Mouse (Mus musculus) hematopoietic stem cell, adult 5-6 weeks (primary cell): ENCODE results near the gene Fnip2. TPM values are rescaled to one million over a fixed set of nuclear protein-coding genes. Genes with fewer than 3 reads are reported as not detected.

Experiments
- ATAC-seq, 2 experiments: fragments of 125-278 bp in 1 of 2; replicated peaks in 1 of 2; 2 replicates each; pipeline ENCODE4 v1.8.0; 2016 to 2017; ENCODE audit warnings: inconsistent platforms in 2 of 2, mild to moderate bottlenecking in 2 of 2, moderate number of reproducible peaks in 2 of 2, low read depth in 1 of 2, moderate TSS enrichment in 1 of 2; ENCODE audit not compliant: low FRiP score in 2 of 2, poor library complexity in 2 of 2, severe bottlenecking in 2 of 2, insufficient read depth in 1 of 2, low TSS enrichment in 1 of 2
- total RNA-seq: library from RNA; stranded (forward); fragments of 172-1452, 232-1000 nt; gene quantifications from 2 replicates; pipeline ENCODE4 v1.2.3, GENCODE M21; 2017

Fnip2 gene
- total RNA-seq, 1 experiment from 2014 or later, result 12.8 TPM

DNA sequence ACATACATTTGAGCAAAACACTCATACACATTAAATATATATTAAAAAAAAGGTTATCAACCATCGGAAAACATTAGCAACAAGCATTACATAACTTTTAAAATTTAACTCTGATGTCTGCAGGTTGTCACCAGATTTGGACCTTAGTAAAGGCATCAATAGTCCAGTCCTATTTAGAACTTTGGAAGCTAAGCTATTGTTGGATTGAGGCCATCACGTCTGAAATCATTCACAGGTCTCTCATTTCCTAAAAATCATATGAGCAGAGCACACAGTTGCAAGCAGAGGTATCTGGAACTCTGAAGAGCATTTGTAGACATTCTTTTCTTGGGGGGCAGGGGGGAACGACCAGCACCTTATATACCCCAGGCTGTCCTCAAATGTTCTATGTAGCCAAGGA is 28.5 kb downstream of the Fnip2 start:
- ATAC-seq, result no peak

- no peak for ATAC-seq
Measured at GRCm38 (mm10) chr3:79538342-79538741, 29.3 kb downstream of the Fnip2 start.

DNA sequence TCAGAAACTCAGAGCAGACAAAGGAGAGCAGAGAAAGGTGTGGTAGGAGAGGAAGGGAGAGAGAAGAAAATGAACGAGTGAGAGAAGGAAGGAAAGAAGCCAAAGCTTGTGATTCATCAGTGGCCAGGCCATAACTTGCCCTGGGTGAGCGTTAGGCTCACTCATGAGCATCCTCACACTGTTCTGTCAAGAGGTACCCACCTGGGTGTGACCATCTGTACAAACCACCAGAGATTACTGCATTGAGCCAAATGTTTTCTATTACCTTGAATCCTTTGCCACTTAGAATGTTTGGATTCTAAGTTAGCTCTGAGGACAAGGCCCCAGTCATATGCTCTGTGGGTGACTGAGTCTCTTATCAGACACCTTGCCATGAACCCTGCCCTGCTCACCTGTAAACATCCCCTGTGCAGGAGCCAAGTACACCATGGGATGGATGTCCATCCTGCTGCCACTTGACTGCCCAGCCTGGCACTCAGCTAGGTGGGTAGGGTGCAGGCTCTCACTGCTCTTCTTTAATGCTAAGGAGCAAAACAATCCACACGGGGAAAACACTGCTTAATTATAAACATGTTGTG is 29.9 kb downstream of the Fnip2 start:
- no peak for ATAC-seq

GRCm38 (mm10) chr3:79537023-79537422 is 30.6 kb downstream of the Fnip2 start:
- ATAC-seq, result no peak

GRCm38 (mm10) chr3:79531581-79532271 is 35.9 kb downstream of the Fnip2 start:
- ATAC-seq, result peak; percentile 88 to 93

GRCm38 (mm10) chr3:79529499-79530096 is 38.0 kb downstream of the Fnip2 start:
- no peak for ATAC-seq

- no peak for ATAC-seq
Measured at GRCm38 (mm10) chr3:79528451-79528850, 39.1 kb downstream of the Fnip2 start.

GRCm38 (mm10) chr3:79527921-79528320 is 39.7 kb downstream of the Fnip2 start:
- ATAC-seq, result no peak

GRCm38 (mm10) chr3:79527521-79527920 is 40.1 kb downstream of the Fnip2 start:
- no peak for ATAC-seq

DNA sequence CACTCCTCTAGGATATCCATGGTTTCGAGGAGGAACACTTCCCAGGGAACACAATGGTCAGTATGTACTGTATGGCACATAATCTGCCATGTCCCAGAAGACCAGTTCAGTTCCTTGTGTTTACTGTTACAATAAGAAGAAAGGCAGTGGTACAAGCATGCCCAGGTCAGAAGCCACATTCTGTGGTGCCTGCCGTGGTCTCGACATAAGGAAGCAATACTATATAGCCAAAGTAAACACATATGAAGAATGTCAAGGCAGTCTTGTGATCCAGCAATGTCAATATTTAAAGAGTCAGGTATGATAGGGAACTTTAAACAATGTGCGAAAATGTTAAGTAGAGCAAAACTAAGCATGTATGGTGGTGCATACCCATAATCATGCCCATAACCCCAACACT is 44.2 kb downstream of the Fnip2 start:
- ATAC-seq, result no peak

DNA sequence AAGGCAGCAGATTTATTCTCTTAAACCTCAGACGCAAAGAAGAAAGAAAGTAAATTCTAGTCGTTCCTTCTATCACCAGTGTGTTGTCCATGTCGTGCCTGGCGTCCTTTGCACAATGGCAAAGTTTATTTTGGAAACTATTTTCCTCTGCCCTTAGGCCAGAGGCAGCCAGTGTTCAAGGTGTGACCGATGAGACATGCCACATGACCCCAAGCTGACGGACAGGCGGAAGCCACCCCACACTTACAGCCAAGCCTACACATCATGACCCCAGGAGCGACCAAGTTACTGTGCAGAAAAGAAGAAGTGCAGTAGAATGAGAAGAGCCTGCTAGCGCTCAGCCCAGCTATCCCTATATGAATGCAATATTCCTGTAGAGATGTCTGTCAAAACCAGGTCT is 47.7 kb downstream of the Fnip2 start:
- ATAC-seq, result no peak

DNA sequence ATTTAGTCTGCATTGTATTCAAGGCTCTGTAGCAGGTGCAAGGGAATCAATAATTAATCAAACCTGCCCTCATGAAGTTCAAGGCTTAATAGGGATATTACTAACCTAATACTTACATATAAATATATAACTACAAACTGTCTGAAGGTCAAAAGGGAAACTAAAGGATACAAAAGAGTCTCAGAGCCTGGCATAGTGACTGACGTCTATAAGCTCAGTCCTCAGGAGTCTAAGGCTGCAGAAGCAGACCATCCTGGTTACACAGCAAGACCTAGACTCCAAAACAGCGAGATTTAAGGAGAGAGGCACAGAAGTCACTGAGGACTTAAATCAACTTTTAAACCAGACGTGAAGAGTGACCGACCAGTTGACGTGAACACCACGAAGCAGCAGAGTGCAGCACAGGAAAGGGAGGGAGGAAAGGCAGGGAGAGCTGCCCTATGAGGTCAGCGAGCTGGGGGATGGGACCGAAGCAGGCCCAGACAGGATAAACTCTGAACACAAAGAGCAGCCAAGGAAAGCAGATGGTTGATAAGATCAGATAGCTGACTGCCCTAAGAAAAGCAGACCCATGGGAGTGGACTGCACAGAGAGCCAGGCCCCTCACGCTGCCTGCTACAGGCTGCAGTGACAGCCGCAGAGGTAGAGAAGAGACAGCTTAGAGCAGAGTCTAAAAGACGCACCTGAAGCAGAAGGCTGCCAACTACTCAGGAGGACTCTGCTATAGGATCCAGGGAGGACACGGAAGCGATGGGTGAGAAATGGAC is 48.7 kb downstream of the Fnip2 start:
- ATAC-seq, result peak; percentile 37; a peak in 3 of 4 replicates

DNA sequence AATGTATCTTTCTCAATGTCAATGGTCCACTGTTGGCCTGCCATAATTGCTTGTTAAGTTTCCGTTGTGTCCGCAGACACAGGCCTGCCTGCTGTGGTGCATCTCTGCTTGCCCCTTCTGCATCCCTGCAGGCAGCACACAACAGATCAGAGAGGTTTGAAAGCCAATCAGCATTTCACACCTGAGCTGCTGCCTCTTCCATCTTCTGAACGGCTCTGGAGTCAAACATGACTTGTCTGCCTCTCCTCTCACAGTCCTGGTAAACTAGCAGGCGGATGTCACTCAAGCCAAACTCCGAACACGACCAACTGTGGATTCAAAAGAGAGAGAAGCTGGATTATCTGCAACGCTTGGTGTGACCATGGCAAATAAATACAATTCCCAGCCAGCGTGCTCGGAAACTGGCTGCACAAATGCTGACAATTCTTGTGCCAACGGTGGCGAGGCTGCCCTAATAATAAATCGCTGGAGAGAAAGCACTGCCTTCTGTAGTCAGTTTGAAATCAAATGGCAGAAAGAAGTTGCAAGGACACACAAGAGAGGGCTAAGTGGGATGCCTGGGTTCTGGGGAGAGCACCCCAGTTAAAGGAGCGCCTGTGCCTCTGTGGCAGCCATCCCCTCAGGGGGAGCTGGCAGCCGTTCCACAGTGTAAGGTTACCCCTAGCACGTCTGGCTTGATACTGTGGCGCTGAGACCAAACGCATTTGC is 49.6 kb downstream of the Fnip2 start:
- ATAC-seq, result no peak

- no peak for ATAC-seq
Measured at GRCm38 (mm10) chr3:79516958-79517357, 50.6 kb downstream of the Fnip2 start.

DNA sequence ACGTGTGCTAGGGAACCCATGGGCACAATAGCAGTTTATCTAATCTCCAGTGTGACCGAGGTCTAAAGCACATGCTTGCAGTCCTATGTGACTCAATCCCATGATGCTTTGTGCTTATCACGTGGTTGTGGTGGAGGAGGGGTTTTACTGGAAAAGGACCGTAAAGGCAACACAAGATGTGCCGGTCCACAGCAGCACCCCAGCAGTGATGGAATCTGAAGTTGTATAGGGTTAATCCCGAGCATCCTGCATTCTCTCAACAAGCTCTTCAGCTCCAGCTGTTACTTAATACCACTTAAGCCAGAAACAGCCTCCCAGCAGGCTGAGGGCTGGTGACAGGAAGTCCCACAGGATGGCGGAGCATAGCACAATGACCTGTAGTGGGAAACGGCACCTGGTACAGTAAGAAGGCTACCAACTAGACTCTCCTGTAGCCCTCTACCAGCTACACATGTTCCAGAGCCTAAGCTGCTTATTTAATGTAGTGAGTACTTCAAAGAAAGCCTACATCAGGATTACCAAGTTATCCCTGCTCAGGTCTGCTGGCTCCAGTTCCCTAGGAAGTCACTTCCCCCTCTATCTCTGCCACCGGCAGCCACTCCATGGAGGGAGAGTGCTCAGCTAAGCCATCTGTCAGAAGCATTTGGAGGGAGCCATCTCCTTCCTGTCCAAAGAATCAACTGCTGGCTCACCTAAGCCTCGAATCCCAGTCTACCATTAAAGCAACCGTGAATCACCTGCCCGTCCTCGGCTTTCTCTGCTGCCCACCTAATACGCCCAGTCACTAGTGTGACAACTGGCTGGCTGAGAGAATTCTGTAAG is 51.3 kb downstream of the Fnip2 start:
- ATAC-seq, result no peak

DNA sequence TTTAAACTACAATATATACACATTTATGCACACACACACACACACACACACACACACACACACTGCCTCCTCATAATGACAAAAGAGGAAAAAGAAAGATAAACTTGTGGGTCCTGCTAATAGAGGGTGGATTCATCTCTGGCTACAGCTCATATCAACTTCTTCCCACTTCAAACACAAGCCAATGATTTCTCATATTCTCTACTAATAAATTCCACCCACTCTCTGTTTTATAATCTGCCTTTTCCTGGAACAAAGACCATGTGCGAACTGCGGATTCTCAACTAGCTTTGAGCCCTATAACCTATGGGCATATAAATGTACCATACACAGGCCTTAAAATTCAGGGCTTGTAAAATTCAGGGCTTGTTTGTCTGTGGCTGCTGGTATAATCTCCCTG is 53.3 kb downstream of the Fnip2 start:
- no peak for ATAC-seq

- no peak for ATAC-seq
Measured at GRCm38 (mm10) chr3:79501166-79501728, 66.3 kb downstream of the Fnip2 start.
